ENCODE assay signal across 13 mouse cellular contexts in genomic region chr2:128503136-128503935, GRCm38 (mm10).
DNase-seq lines count a peak whose midpoint lies in the region; ATAC-seq and TF ChIP-seq lines count a peak whose summit lies in the region.
"Had no signal": no experiment of that assay in that cellular context is flagged by ENCODE, and none has a peak within 500 bp of the region (broad histone marks: within the 10 kb centered on the region; RNA-seq: fewer than 3 reads in every experiment).

No protein-coding gene starts in this region.

- H3K9me3 ChIP-seq in heart, embryonic 11.5 days (replicated peaks; ENCODE audit: control insufficient read depth, low read length) = no peaks in the 10 kb centered on the region; the same call in 1 of the 2 replicates
- H3K9me3 ChIP-seq: liver, embryonic 12.5 days; neural tube, embryonic 13.5 days had no signal

- TF ChIP-seq CTCF in embryonic fibroblast, embryonic 13.5 days (IDR thresholded peaks at IDR 0.05; ENCODE audit: borderline replicate concordance, insufficient read depth, low read length) = no peak

- H3K4me3 ChIP-seq in heart, embryonic 11.5 days (ENCODE audit: low read depth, low read length) = no peak overlapping the region
- H3K4me3 ChIP-seq in embryonic fibroblast, embryonic 13.5 days (ENCODE audit: insufficient read depth, low read length) = no peak overlapping the region
- H3K4me3 ChIP-seq: liver, embryonic 12.5 days; neural tube, embryonic 13.5 days had no signal

- H3K9ac ChIP-seq in heart, embryonic 11.5 days (ENCODE audit: low read depth, low read length) = no peak overlapping the region
- H3K9ac ChIP-seq: liver, embryonic 12.5 days; neural tube, embryonic 13.5 days had no signal

- no peaks in the 10 kb centered on the region for H3K36me3 ChIP-seq in heart, embryonic 11.5 days (ENCODE audit: control insufficient read depth, insufficient read depth, low read length)
- H3K36me3 ChIP-seq: liver, embryonic 12.5 days; neural tube, embryonic 13.5 days had no signal

- 85% methylated on average over 2 of the region's 2 CpGs for WGBS in heart, embryonic 11.5 days (ENCODE audit: insufficient replicate concordance)

- no peak for ATAC-seq in heart, embryonic 11.5 days (replicated peaks; ENCODE audit: insufficient number of reproducible peaks, low FRiP score, low TSS enrichment)
- no peak for ATAC-seq in megakaryocyte progenitor cell, adult 5-6 weeks (replicated peaks; ENCODE audit: poor library complexity)
- ATAC-seq: intestine, postnatal 0 days; liver, embryonic 12.5 days had no signal

- H3K4me2 ChIP-seq in heart, embryonic 11.5 days = no peak overlapping the region
- H3K4me2 ChIP-seq: liver, embryonic 12.5 days; midbrain, embryonic 11.5 days; neural tube, embryonic 13.5 days had no signal

- H3K4me1 ChIP-seq in heart, embryonic 11.5 days (ENCODE audit: control insufficient read depth, insufficient read depth, low read length) = peaks cover 5% of the 10 kb centered on the region
- 0 out of 2 replicates have a peak, but pooled peaks cover 2% of the 10 kb centered on the region for H3K4me1 ChIP-seq in embryonic fibroblast, embryonic 13.5 days (ENCODE audit: control insufficient read depth, insufficient read depth, low read length)
- H3K4me1 ChIP-seq: liver, embryonic 12.5 days; neural tube, embryonic 13.5 days had no signal

- H3K27me3 ChIP-seq in heart, embryonic 11.5 days (ENCODE audit: control insufficient read depth, insufficient read depth, low read length) = no peaks in the 10 kb centered on the region
- H3K27me3 ChIP-seq: liver, embryonic 12.5 days; neural tube, embryonic 13.5 days had no signal

- no peak overlapping the region for H3K27ac ChIP-seq in heart, embryonic 11.5 days (ENCODE audit: low read depth, low read length)
- peak overlapping the region; percentile 27; the same call in 1 of the 2 replicates for H3K27ac ChIP-seq in embryonic fibroblast, embryonic 13.5 days (ENCODE audit: insufficient read depth, low read length)
- H3K27ac ChIP-seq: liver, embryonic 12.5 days; neural tube, embryonic 13.5 days had no signal

- DNase-seq in heart, adult 18-20 months = peak; percentile 49 to 60
- peak; percentile 36 for DNase-seq in ovary, adult 18-20 months (ENCODE audit: low spot score)
- no peak for DNase-seq in ovary, postnatal 36 days (ENCODE audit: low spot score)
- peak; percentile 27 for DNase-seq in lung, postnatal 36 days
- DNase-seq in layer of hippocampus, postnatal 10 days (ENCODE audit: low spot score in 2 of 2) = no peak
- DNase-seq: right cerebral cortex, postnatal 25 days had no signal

- no peak for TF ChIP-seq POLR2A in embryonic fibroblast, embryonic 13.5 days (IDR thresholded peaks at IDR 0.05; ENCODE audit: low read depth, low read length)

Comparison
In these comparisons a context has a peak if more than half of its experiments do, and no peak if none do; other contexts are left out.
1. DNase-seq: peak in heart, adult 18-20 months (2 of 2), ovary, adult 18-20 months (single experiment) and lung, postnatal 36 days (single experiment); none in ovary, postnatal 36 days (single experiment) and layer of hippocampus, postnatal 10 days (0 of 2).